Mouse (Mus musculus): ENCODE measurements around the gene Dhx9. TPM values are rescaled to one million over a fixed set of nuclear protein-coding genes. Genes with fewer than 3 reads are reported as not detected.

Dhx9 gene
- polyA plus RNA-seq, 1 experiment from 2014 or later = 33.8 TPM

GRCm38 (mm10) chr1:153480386-153481024 is 7.0 kb downstream of the Dhx9 start:
- H3K9ac ChIP-seq = no peak overlapping the region
- no peaks in the 10 kb centered on the region for H3K27me3 ChIP-seq
- no peak for ATAC-seq (ENCODE audit: low read depth)
- 58% methylated on average over 1 of the region's 1 CpGs for WGBS
- H3K4me3 ChIP-seq = no peak overlapping the region
- no peak overlapping the region for H3K4me2 ChIP-seq
- H3K4me1 ChIP-seq (replicated peaks) = peaks cover 29% of the 10 kb centered on the region
- H3K9me3 ChIP-seq = no peaks in the 10 kb centered on the region
- H3K36me3 ChIP-seq = peaks cover 62% of the 10 kb centered on the region
- H3K27ac ChIP-seq (replicated peaks) = no peak overlapping the region

GRCm38 (mm10) chr1:153479296-153479695 is 8.2 kb downstream of the Dhx9 start:
- ATAC-seq (ENCODE audit: low read depth) = no peak
- Histone ChIP-seq H3K4me3 (no peak overlapping the region), H3K9me3 (no peaks in the 10 kb centered on the region), H3K4me1 (replicated peaks) (peaks cover 17% of the 10 kb centered on the region), H3K4me2 (no peak overlapping the region), H3K27ac (replicated peaks) (no peak overlapping the region), H3K27me3 (no peaks in the 10 kb centered on the region), H3K9ac (no peak overlapping the region), H3K36me3 (peaks cover 71% of the 10 kb centered on the region)
- WGBS = 69% methylated on average over 1 of the region's 1 CpGs

GRCm38 (mm10) chr1:153461796-153462195 is 25.7 kb downstream of the Dhx9 start:
- WGBS = 91% methylated on average over 1 of the region's 1 CpGs
- H3K4me1 ChIP-seq (replicated peaks) = no peaks in the 10 kb centered on the region
- H3K27me3 ChIP-seq = no peaks in the 10 kb centered on the region
- H3K9ac ChIP-seq = no peak overlapping the region
- no peak overlapping the region for H3K4me2 ChIP-seq
- no peak for ATAC-seq (ENCODE audit: low read depth)
- no peak overlapping the region for H3K4me3 ChIP-seq
- H3K9me3 ChIP-seq = no peaks in the 10 kb centered on the region
- H3K36me3 ChIP-seq = peaks cover 81% of the 10 kb centered on the region
- H3K27ac ChIP-seq (replicated peaks) = no peak overlapping the region

GRCm38 (mm10) chr1:153456137-153456536 is 31.3 kb downstream of the Dhx9 start:
- peaks cover 77% of the 10 kb centered on the region for H3K36me3 ChIP-seq
- H3K27me3 ChIP-seq = no peaks in the 10 kb centered on the region
- H3K4me3 ChIP-seq = no peak overlapping the region
- no peaks in the 10 kb centered on the region for H3K4me1 ChIP-seq (replicated peaks)
- ATAC-seq (ENCODE audit: low read depth) = no peak
- H3K27ac ChIP-seq (replicated peaks) = no peak overlapping the region
- WGBS = 93% methylated on average over 5 of the region's 5 CpGs
- H3K9me3 ChIP-seq = no peaks in the 10 kb centered on the region
- no peak overlapping the region for H3K9ac ChIP-seq
- H3K4me2 ChIP-seq = no peak overlapping the region

GRCm38 (mm10) chr1:153453146-153453642 is 34.3 kb downstream of the Dhx9 start:
- no peak overlapping the region for H3K4me2 ChIP-seq
- WGBS = 91% methylated on average over 3 of the region's 3 CpGs
- H3K36me3 ChIP-seq = peaks cover 55% of the 10 kb centered on the region
- H3K9me3 ChIP-seq = no peaks in the 10 kb centered on the region
- H3K4me1 ChIP-seq (replicated peaks) = no peaks in the 10 kb centered on the region
- no peak overlapping the region for H3K4me3 ChIP-seq
- no peak overlapping the region for H3K27ac ChIP-seq (replicated peaks)
- no peak for ATAC-seq (ENCODE audit: low read depth)
- no peak overlapping the region for H3K9ac ChIP-seq
- no peaks in the 10 kb centered on the region for H3K27me3 ChIP-seq

- no peak overlapping the region for H3K27ac ChIP-seq (replicated peaks)
- 72% methylated on average over 10 of the region's 10 CpGs for WGBS
- no peaks in the 10 kb centered on the region for H3K4me1 ChIP-seq (replicated peaks)
- peaks cover 44% of the 10 kb centered on the region for H3K36me3 ChIP-seq
- no peak overlapping the region for H3K4me3 ChIP-seq
- ATAC-seq (ENCODE audit: low read depth) = no peak
- no peak overlapping the region for H3K9ac ChIP-seq
- H3K9me3 ChIP-seq = no peaks in the 10 kb centered on the region
- no peaks in the 10 kb centered on the region for H3K27me3 ChIP-seq
- no peak overlapping the region for H3K4me2 ChIP-seq
Observed at GRCm38 (mm10) chr1:153451237-153452154, 36.0 kb downstream of the Dhx9 start.

GRCm38 (mm10) chr1:153446120-153446831 is 41.2 kb downstream of the Dhx9 start:
- ATAC-seq (ENCODE audit: low read depth) = no peak
- Histone ChIP-seq H3K36me3 (peaks cover 5% of the 10 kb centered on the region; the same call in 1 of the 2 replicates), H3K27ac (replicated peaks) (no peak overlapping the region), H3K4me2 (no peak overlapping the region), H3K9ac (no peak overlapping the region), H3K9me3 (no peaks in the 10 kb centered on the region), H3K4me1 (replicated peaks) (no peaks in the 10 kb centered on the region), H3K4me3 (no peak overlapping the region), H3K27me3 (no peaks in the 10 kb centered on the region)
- 94% methylated on average over 20 of the region's 20 CpGs for WGBS

GRCm38 (mm10) chr1:153443632-153444031 is 43.8 kb downstream of the Dhx9 start:
- H3K27ac ChIP-seq (replicated peaks) = no peak overlapping the region
- WGBS = 76% methylated on average over 4 of the region's 4 CpGs

GRCm38 (mm10) chr1:153443019-153443418 is 44.4 kb downstream of the Dhx9 start:
- Histone ChIP-seq H3K4me3 (no peak overlapping the region), H3K36me3 (no peaks in the 10 kb centered on the region), H3K9ac (no peak overlapping the region), H3K27me3 (no peaks in the 10 kb centered on the region), H3K27ac (replicated peaks) (no peak overlapping the region), H3K4me2 (no peak overlapping the region), H3K9me3 (no peaks in the 10 kb centered on the region), H3K4me1 (replicated peaks) (no peaks in the 10 kb centered on the region)
- 93% methylated on average over 1 of the region's 1 CpGs for WGBS
- ATAC-seq (ENCODE audit: low read depth) = no peak

More at GRCm38 (mm10) chr1:153443632-153444031, 43.8 kb downstream of the Dhx9 start:
- Histone ChIP-seq H3K4me2 (no peak overlapping the region), H3K4me1 (replicated peaks) (no peaks in the 10 kb centered on the region), H3K9me3 (no peaks in the 10 kb centered on the region), H3K27me3 (no peaks in the 10 kb centered on the region), H3K9ac (no peak overlapping the region), H3K4me3 (no peak overlapping the region), H3K36me3 (no peaks in the 10 kb centered on the region)
- no peak for ATAC-seq (ENCODE audit: low read depth)

- Histone ChIP-seq H3K9ac (no peak overlapping the region), H3K9me3 (no peaks in the 10 kb centered on the region), H3K4me1 (replicated peaks) (no peaks in the 10 kb centered on the region), H3K27ac (replicated peaks) (no peak overlapping the region), H3K27me3 (no peaks in the 10 kb centered on the region), H3K4me3 (no peak overlapping the region), H3K36me3 (no peaks in the 10 kb centered on the region), H3K4me2 (no peak overlapping the region)
- 78% methylated on average over 3 of the region's 3 CpGs for WGBS
- no peak for ATAC-seq (ENCODE audit: low read depth)
Observed at GRCm38 (mm10) chr1:153441656-153442055, 45.8 kb downstream of the Dhx9 start.

- Histone ChIP-seq H3K4me3 (no peak overlapping the region), H3K4me2 (no peak overlapping the region), H3K9ac (no peak overlapping the region), H3K36me3 (no peaks in the 10 kb centered on the region), H3K27me3 (no peaks in the 10 kb centered on the region), H3K9me3 (no peaks in the 10 kb centered on the region), H3K27ac (replicated peaks) (no peak overlapping the region), H3K4me1 (replicated peaks) (no peaks in the 10 kb centered on the region)
- WGBS = 88% methylated on average over 4 of the region's 4 CpGs
- no peak for ATAC-seq (ENCODE audit: low read depth)
Observed at GRCm38 (mm10) chr1:153440752-153441151, 46.7 kb downstream of the Dhx9 start.

GRCm38 (mm10) chr1:153437536-153437935 is 49.9 kb downstream of the Dhx9 start:
- 88% methylated on average over 11 of the region's 11 CpGs for WGBS
- no peaks in the 10 kb centered on the region for H3K27me3 ChIP-seq
- H3K27ac ChIP-seq (replicated peaks) = no peak overlapping the region
- H3K4me2 ChIP-seq = no peak overlapping the region
- H3K9ac ChIP-seq = no peak overlapping the region
- H3K36me3 ChIP-seq = no peaks in the 10 kb centered on the region
- no peak overlapping the region for H3K4me3 ChIP-seq
- no peak for ATAC-seq (ENCODE audit: low read depth)
- no peaks in the 10 kb centered on the region for H3K4me1 ChIP-seq (replicated peaks)
- no peaks in the 10 kb centered on the region for H3K9me3 ChIP-seq

Data from neural tube, embryonic 13.5 days (tissue).